Mouse (Mus musculus) spleen, adult 2 months (tissue): ENCODE measurements around the gene Sar1a. TPM values are rescaled to one million over a fixed set of nuclear protein-coding genes. Genes with fewer than 3 reads are reported as not detected.
A peak's percentile ranks its signal among the peaks of the same experiment; 100 is the strongest.

Source experiments
- DNase-seq, 2 experiments: peaks; one replicate each; pipeline versions ENCODE4 v3.0.0 to v3.0.0-alpha.2; 2012 to 2021; ENCODE audit warnings: low spot score in 2 of 2, low read depth in 1 of 2
- H3K27ac ChIP-seq: fragments of 200-500 bp; 2 replicates; pipeline ENCODE4 v1.5.1; 2012; ENCODE audit warnings: low read length, inconsistent platforms; ENCODE audit not compliant: insufficient read depth
- H3K27me3 ChIP-seq: fragments of 200-500 bp; 2 replicates; pipeline ENCODE4 v1.6.1; 2012; ENCODE audit warnings: mild to moderate bottlenecking, moderate library complexity, low read length, inconsistent platforms; ENCODE audit not compliant: control insufficient read depth, insufficient read depth
- H3K36me3 ChIP-seq: fragments of 200-500 bp; 2 replicates; pipeline ENCODE4 v1.6.1; 2012; ENCODE audit warnings: mild to moderate bottlenecking, low read length, inconsistent platforms; ENCODE audit not compliant: control insufficient read depth, insufficient read depth
- H3K4me1 ChIP-seq: fragments of 200-500 bp; 2 replicates; pipeline ENCODE4 v1.6.1; 2011; ENCODE audit warnings: inconsistent platforms; ENCODE audit not compliant: control insufficient read depth, insufficient read depth, insufficient read length
- H3K4me3 ChIP-seq: fragments of 200-500 bp; 2 replicates; pipeline ENCODE4 v1.5.1; 2011; ENCODE audit warnings: mild to moderate bottlenecking, inconsistent platforms; ENCODE audit not compliant: insufficient read depth, insufficient read length; ENCODE audit errors: extremely low read depth
- CTCF ChIP-seq: fragments of 200-500 bp; IDR thresholded peaks from 2 replicates; pipeline ENCODE4 v1.5.1; 2011; ENCODE audit warnings: mild to moderate bottlenecking, inconsistent platforms; ENCODE audit not compliant: insufficient read depth, insufficient read length, insufficient replicate concordance; ENCODE audit errors: extremely low read depth
- POLR2A ChIP-seq: fragments of 200-500 bp; IDR thresholded peaks from 2 replicates; pipeline ENCODE4 v1.6.1; 2011; ENCODE audit warnings: low read depth, low read length, inconsistent platforms
- WGBS: fragments of 180-500 bp; shearing (Covaris S2); methylation state at CpG from one replicate; pipeline ENCODE4 v1.1.7; 2018; 5-methylcytosine and 5-hydroxymethylcytosine counted together
- polyA plus RNA-seq: library from polyadenylated mRNA; depleted of rRNA; stranded (reverse); fragments of >200 nt; gene quantifications from 2 replicates; pipeline ENCODE4 v1.2.3, GENCODE M21; 2012

Gene Sar1a
- polyA plus RNA-seq, 1 experiment: 42.7 TPM

DNA sequence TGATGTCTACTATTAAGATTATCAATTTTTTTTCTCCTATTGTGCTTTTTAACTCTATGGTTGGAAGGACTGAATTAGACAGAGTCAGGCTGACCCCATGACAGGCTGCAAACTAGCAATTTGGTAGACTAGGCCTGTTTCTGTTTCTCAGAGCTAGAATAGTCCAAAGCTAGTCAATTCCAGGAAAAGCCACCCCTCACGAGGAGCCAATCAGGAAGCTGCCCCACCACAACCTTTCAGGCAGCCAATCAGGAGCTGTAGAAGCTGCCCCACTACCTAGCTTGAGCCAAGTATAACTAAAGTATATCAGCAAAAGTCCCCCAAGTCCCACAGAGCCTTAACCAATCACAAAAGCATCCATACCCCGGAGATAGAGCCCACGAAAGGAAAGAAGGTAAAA lies 4.2 kb upstream of the Sar1a start:
- H3K27ac ChIP-seq: no peak overlapping the region
- WGBS: 24% methylated on average over 3 of the region's 3 CpGs
- H3K27me3 ChIP-seq: no peaks in the 10 kb centered on the region

DNA sequence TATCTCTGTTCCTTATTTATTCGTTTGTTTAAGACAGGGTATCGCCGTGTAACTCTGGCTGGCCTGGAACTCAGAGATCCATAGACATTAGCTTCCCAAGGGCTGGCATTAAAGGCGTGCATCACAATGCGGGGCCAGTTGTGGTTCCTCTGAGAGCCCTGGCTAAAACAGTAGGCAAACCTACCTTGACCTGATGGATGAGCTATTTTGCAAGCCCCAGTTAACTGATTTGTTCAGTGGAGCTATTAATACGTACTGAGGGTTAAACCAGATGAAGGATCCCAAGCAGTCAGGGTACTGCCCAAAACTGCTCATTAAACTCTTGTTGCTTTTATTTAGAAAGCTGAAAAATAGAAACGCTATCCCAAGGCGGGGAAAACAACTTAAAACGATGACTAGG lies 554 bp upstream of the Sar1a start:
- H3K4me1 ChIP-seq: peaks cover 7% of the 10 kb centered on the region
- H3K36me3 ChIP-seq: no peaks in the 10 kb centered on the region
- H3K4me3 ChIP-seq: peak overlapping the region; percentile 90
- no peak for DNase-seq
- TF ChIP-seq CTCF: no peak
- TF ChIP-seq POLR2A: no peak
- WGBS: 50% methylated on average over 9 of the region's 9 CpGs
- peak overlapping the region; percentile 90 for H3K27ac ChIP-seq
- H3K27me3 ChIP-seq: no peaks in the 10 kb centered on the region

More for the DNA sequence above, 4.2 kb upstream of the Sar1a start:
- DNase-seq: no peak
- Histone ChIP-seq H3K36me3 (no peaks in the 10 kb centered on the region), H3K4me1 (peaks cover 4% of the 10 kb centered on the region; the same call in 1 of the 2 replicates), H3K4me3 (no peak overlapping the region)
- no peak for TF ChIP-seq CTCF
- no peak for TF ChIP-seq POLR2A

- TF ChIP-seq POLR2A: no peak
- no peak for TF ChIP-seq CTCF
- no peak for DNase-seq
- Histone ChIP-seq H3K4me3 (no peak overlapping the region), H3K4me1 (no peaks in the 10 kb centered on the region), H3K36me3 (peaks cover 34% of the 10 kb centered on the region), H3K27ac (no peak overlapping the region), H3K27me3 (no peaks in the 10 kb centered on the region)
- 87% methylated on average over 8 of the region's 8 CpGs for WGBS
Measured at GRCm38 (mm10) chr10:61689405-61689804, 9.3 kb downstream of the Sar1a start.

DNA sequence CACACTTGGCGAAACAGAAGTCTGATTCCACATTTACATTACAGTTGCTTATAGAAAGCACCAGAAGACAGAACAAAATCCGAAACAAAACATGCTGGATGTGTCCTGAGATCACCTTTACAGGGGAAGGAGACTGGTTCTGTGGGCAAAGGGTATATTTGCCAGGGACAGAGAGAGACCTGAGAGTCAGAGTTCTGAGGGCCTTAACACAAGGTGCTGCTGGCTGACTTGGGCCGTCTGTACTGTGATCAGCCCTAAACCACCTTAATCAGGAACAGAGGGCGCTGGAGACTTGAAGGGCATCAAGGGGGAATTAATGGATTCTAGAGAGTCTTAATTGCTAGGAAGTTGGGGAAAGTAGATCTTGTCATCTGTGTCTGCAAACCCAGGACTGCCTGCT lies 13.5 kb downstream of the Sar1a start:
- Histone ChIP-seq H3K27ac (no peak overlapping the region), H3K27me3 (no peaks in the 10 kb centered on the region), H3K4me3 (no peak overlapping the region), H3K36me3 (peaks cover 18% of the 10 kb centered on the region), H3K4me1 (peaks cover 14% of the 10 kb centered on the region)
- 86% methylated on average over 4 of the region's 4 CpGs for WGBS
- DNase-seq: no peak
- TF ChIP-seq POLR2A (no peak), CTCF (no peak)

- TF ChIP-seq CTCF (no peak), POLR2A (peak; percentile 33; the same call in 1 of the 2 replicates)
- peak within 1 kb of the TSS; percentile 19 for H3K27ac ChIP-seq
- H3K4me1 ChIP-seq: peaks cover 14% of the 10 kb centered on the region
- peak within 1 kb of the TSS; percentile 85 for H3K4me3 ChIP-seq
- H3K27me3 ChIP-seq: no peaks in the 10 kb centered on the region
- DNase-seq: peak; percentile 87 to 92
- WGBS: 1% methylated on average over 42 of the region's 42 CpGs
- peaks cover 11% of the 10 kb centered on the region for H3K36me3 ChIP-seq
Measured at GRCm38 (mm10) chr10:61694870-61695670, 15.0 kb downstream of the Sar1a start, which contains the start of gene Tysnd1. TSS of gene Tysnd1 (plus strand) at chr10:61695514.

DNA sequence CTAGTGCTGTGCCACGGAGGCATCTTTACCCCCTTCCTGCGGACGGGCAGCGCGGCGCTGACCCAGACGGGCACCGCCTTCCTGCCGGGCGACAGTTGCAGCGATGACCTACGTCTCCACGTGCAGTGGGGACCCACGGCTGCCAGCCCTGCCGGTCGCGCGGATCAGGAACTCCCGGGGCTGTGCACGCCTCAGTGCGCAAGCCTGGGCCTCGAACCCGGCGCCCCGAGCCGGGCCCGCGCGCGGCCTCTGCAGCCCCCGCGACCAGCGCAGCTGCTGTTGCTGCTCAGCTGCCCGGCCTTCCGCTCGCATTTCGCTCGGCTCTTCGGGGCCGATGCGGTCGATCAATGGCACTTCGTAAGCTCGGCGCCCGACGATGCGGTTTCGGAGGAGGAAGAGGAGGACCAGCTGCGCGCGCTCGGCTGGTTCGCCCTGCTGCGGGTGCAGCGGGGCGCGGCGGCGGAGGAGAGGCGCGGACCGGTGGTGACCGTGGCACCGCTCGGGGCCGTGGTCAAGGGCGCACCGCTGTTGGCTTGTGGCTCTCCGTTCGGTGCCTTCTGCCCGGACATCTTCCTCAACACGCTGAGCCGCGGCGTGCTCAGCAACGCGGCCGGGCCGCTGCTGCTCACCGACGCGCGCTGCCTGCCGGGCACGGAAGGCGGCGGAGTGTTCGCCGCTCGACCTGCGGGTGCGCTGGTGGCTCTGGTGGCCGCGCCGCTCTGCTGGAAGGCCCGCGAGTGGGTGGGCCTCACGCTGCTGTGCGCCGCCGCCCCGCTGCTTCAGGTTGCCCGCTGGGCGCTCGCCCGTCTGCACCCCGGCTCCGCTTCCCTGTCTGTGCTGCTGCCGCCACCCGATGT lies 15.8 kb downstream of the Sar1a start:
- DNase-seq: peak in 1 of 2 experiments; percentile 10
- WGBS: 1% methylated on average over 105 of the region's 111 CpGs
- peak overlapping the region; percentile 19 for H3K27ac ChIP-seq
- H3K27me3 ChIP-seq: no peaks in the 10 kb centered on the region
- peaks cover 11% of the 10 kb centered on the region for H3K36me3 ChIP-seq
- TF ChIP-seq POLR2A (no peak), CTCF (no peak)
- peak overlapping the region; percentile 85 for H3K4me3 ChIP-seq
- H3K4me1 ChIP-seq: peaks cover 14% of the 10 kb centered on the region

- no peak for TF ChIP-seq CTCF
- no peak for TF ChIP-seq POLR2A
- H3K27me3 ChIP-seq: no peaks in the 10 kb centered on the region
- WGBS: 19% methylated on average over 19 of the region's 19 CpGs
- DNase-seq: no peak
- H3K27ac ChIP-seq: no peak overlapping the region
- peak overlapping the region; percentile 85; the same call in 1 of the 2 replicates for H3K4me3 ChIP-seq
- peaks cover 14% of the 10 kb centered on the region for H3K4me1 ChIP-seq
- H3K36me3 ChIP-seq: peaks cover 9% of the 10 kb centered on the region
Measured at GRCm38 (mm10) chr10:61696560-61696823, 16.4 kb downstream of the Sar1a start.
